Mouse (Mus musculus): Measurements from ENCODE around the gene Osbpl8.
A peak's percentile ranks its signal among the peaks of the same experiment; 100 is the strongest.

The Osbpl8 gene

GRCm38 (mm10) chr10:111313282-111313681 is 148.7 kb downstream of the Osbpl8 start:
- no peak for DNase-seq (ENCODE audit: low spot score in 2 of 2)

- peak in 1 of 2 experiments; percentile 10 for DNase-seq (ENCODE audit: low spot score in 2 of 2)
These were observed 150.3 kb downstream of the Osbpl8 start for GRCm38 (mm10) chr10:111314636-111315395.

GRCm38 (mm10) chr10:111315940-111316339 is 151.4 kb downstream of the Osbpl8 start:
- DNase-seq (ENCODE audit: low spot score in 2 of 2) = no peak

GRCm38 (mm10) chr10:111318021-111318420 is 153.5 kb downstream of the Osbpl8 start:
- DNase-seq (ENCODE audit: low spot score in 2 of 2) = no peak

GRCm38 (mm10) chr10:111318805-111319500 is 154.4 kb downstream of the Osbpl8 start:
- no peak for DNase-seq (ENCODE audit: low spot score in 2 of 2)

GRCm38 (mm10) chr10:111320579-111320978 is 156.0 kb downstream of the Osbpl8 start:
- DNase-seq (ENCODE audit: low spot score in 2 of 2) = no peak

GRCm38 (mm10) chr10:111327957-111328356 is 163.4 kb downstream of the Osbpl8 start:
- no peak for DNase-seq (ENCODE audit: low spot score in 2 of 2)

GRCm38 (mm10) chr10:111329326-111329725 is 164.8 kb downstream of the Osbpl8 start:
- peak in 1 of 2 experiments; percentile 43 for DNase-seq (ENCODE audit: low spot score in 2 of 2)

- no peak for DNase-seq (ENCODE audit: low spot score in 2 of 2)
These were observed 170.3 kb downstream of the Osbpl8 start for GRCm38 (mm10) chr10:111334902-111335301.

GRCm38 (mm10) chr10:111335517-111336352 is 171.2 kb downstream of the Osbpl8 start:
- DNase-seq (ENCODE audit: low spot score in 2 of 2) = no peak

GRCm38 (mm10) chr10:111336353-111336713 is 171.8 kb downstream of the Osbpl8 start:
- no peak for DNase-seq (ENCODE audit: low spot score in 2 of 2)

- no peak for DNase-seq (ENCODE audit: low spot score in 2 of 2)
These were observed 174.7 kb downstream of the Osbpl8 start for GRCm38 (mm10) chr10:111339296-111339695.

- no peak for DNase-seq (ENCODE audit: low spot score in 2 of 2)
These were observed 177.2 kb downstream of the Osbpl8 start for GRCm38 (mm10) chr10:111341761-111342160.

- DNase-seq (ENCODE audit: low spot score in 2 of 2) = no peak
These were observed 179.0 kb downstream of the Osbpl8 start for GRCm38 (mm10) chr10:111343555-111343954.

All from urinary bladder, postnatal 36 days (tissue).